Mouse (Mus musculus): ENCODE measurements around the gene St3gal3.

- TF ChIP-seq POLR2A (IDR thresholded peaks at IDR 0.05; ENCODE audit: low read depth, low read length) (no peak), CTCF (IDR thresholded peaks at IDR 0.05; ENCODE audit: extremely low read depth, insufficient read length, insufficient replicate concordance, low read depth, low read length) (no peak)
Observed at GRCm38 (mm10) chr4:117898111-117898510, 236.6 kb downstream of the St3gal3 start.
